Mouse (Mus musculus) CH12.LX (cell line): ENCODE data around the gene Exoc3l2. TPM values are rescaled to one million over a fixed set of nuclear protein-coding genes. Genes with fewer than 3 reads are reported as not detected.
A peak's percentile ranks its signal among the peaks of the same experiment; 100 is the strongest.

ENCODE experiments used
- DNase-seq: peaks from one replicate; pipeline ENCODE4 v3.0.0-alpha.2; 2013; ENCODE audit errors: extremely low read depth
- H3K27ac ChIP-seq: 2 replicates; pipeline ENCODE4 v1.5.1; 2012; ENCODE audit warnings: low read depth, mild to moderate bottlenecking, control low read depth, moderate library complexity; ENCODE audit not compliant: insufficient read depth
- H3K27me3 ChIP-seq: replicated peaks from 2 replicates; pipeline ENCODE3; 2012; ENCODE audit warnings: inconsistent platforms
- H3K36me3 ChIP-seq, 2 experiments: replicated peaks in 1 of 2; 2 replicates each; pipeline versions ENCODE3 to v1.6.1; 2012; ENCODE audit warnings: inconsistent platforms in 1 of 2, low read length in 1 of 2, mild to moderate bottlenecking in 1 of 2, mixed read lengths in 1 of 2, moderate library complexity in 1 of 2; ENCODE audit not compliant: control insufficient read depth in 1 of 2, insufficient read depth in 1 of 2
- H3K4me1 ChIP-seq, 2 experiments: 2 replicates each; pipeline ENCODE4 v1.6.1; 2012; ENCODE audit warnings: inconsistent platforms in 1 of 2, moderate library complexity in 1 of 2; ENCODE audit not compliant: insufficient read depth in 2 of 2, control insufficient read depth in 1 of 2
- H3K4me2 ChIP-seq: 2 replicates; pipeline ENCODE4 v1.6.1; 2012; ENCODE audit warnings: low read depth, mild to moderate bottlenecking, control low read depth; ENCODE audit not compliant: poor library complexity, insufficient read depth, severe bottlenecking
- H3K4me3 ChIP-seq, 3 experiments: fragments of 150-350 bp in 1 of 3; sonication (generic) in 1 of 3; replicated peaks in 1 of 3; 2 replicates each; pipeline versions ENCODE3 to v1.5.1; 2011 to 2012; ENCODE audit warnings: low read depth in 2 of 3, low read length in 2 of 3, mild to moderate bottlenecking in 2 of 3, moderate library complexity in 2 of 3, control low read depth in 1 of 3, improper control_type of control experiment in 1 of 3, inconsistent platforms in 1 of 3, mixed read lengths in 1 of 3; ENCODE audit not compliant: poor library complexity in 1 of 3
- H3K79me2 ChIP-seq: replicated peaks from 2 replicates; pipeline ENCODE4 v1.6.1; 2012; ENCODE audit warnings: mild to moderate bottlenecking, moderate library complexity; ENCODE audit not compliant: control insufficient read depth, poor library complexity, insufficient read depth, severe bottlenecking; ENCODE audit errors: extremely low read depth
- H3K9ac ChIP-seq: 2 replicates; pipeline ENCODE4 v1.6.1; 2012; ENCODE audit warnings: low read depth, mild to moderate bottlenecking, control low read depth, moderate library complexity; ENCODE audit not compliant: insufficient read depth
- H3K9me3 ChIP-seq: replicated peaks from 2 replicates; pipeline ENCODE3; 2012; ENCODE audit warnings: low read length, inconsistent platforms, mixed read lengths
- BHLHE40 ChIP-seq: IDR thresholded peaks from 2 replicates; pipeline ENCODE4 v1.6.1; 2011; ENCODE audit warnings: mild to moderate bottlenecking, low read depth, low read length, improper control_type of control experiment
- CTCF ChIP-seq, 2 experiments: IDR thresholded peaks in 1 of 2; conservative IDR thresholded peaks in 1 of 2; 2 replicates each; pipeline ENCODE4 v1.5.1; 2011 to 2012; ENCODE audit warnings: low read depth in 2 of 2, low read length in 2 of 2, improper control_type of control experiment in 1 of 2, inconsistent platforms in 1 of 2, mild to moderate bottlenecking in 1 of 2, moderate library complexity in 1 of 2
- E2F4 ChIP-seq: IDR thresholded peaks from 2 replicates; pipeline ENCODE4 v1.6.1; 2011; ENCODE audit warnings: low read depth, low read length, improper control_type of control experiment; ENCODE audit not compliant: insufficient replicate concordance
- EP300 ChIP-seq: IDR thresholded peaks from 2 replicates; pipeline ENCODE4 v1.6.1; 2011; ENCODE audit warnings: low read length, improper control_type of control experiment
- GABPA ChIP-seq: IDR thresholded peaks from 2 replicates; pipeline ENCODE4 v1.6.1; 2012; ENCODE audit warnings: low read depth, low read length, improper control_type of control experiment, inconsistent platforms; ENCODE audit not compliant: insufficient replicate concordance
- HCFC1 ChIP-seq: IDR thresholded peaks from 2 replicates; pipeline ENCODE4 v1.6.1; 2012; ENCODE audit warnings: low read depth, mild to moderate bottlenecking, inconsistent platforms, low read length, improper control_type of control experiment
- IRF4 ChIP-seq: IDR thresholded peaks from 2 replicates; pipeline ENCODE4 v1.6.1; 2014; ENCODE audit warnings: low read depth, mild to moderate bottlenecking, inconsistent platforms, low read length, improper control_type of control experiment
- KAT2A ChIP-seq: IDR thresholded peaks from 2 replicates; pipeline ENCODE4 v1.6.1; 2012; ENCODE audit warnings: low read length, improper control_type of control experiment, inconsistent platforms; ENCODE audit not compliant: insufficient replicate concordance
- MAFK ChIP-seq: IDR thresholded peaks from 2 replicates; pipeline ENCODE4 v1.6.1; 2011; ENCODE audit warnings: low read length, improper control_type of control experiment; ENCODE audit not compliant: insufficient replicate concordance
- MAX ChIP-seq: IDR thresholded peaks from 2 replicates; pipeline ENCODE4 v1.6.1; 2011; ENCODE audit warnings: low read length, improper control_type of control experiment
- MYC ChIP-seq: IDR thresholded peaks from 2 replicates; pipeline ENCODE4 v1.6.1; 2011; ENCODE audit warnings: low read depth, mild to moderate bottlenecking, improper control_type of control experiment, low read length
- NELFE ChIP-seq: IDR thresholded peaks from 2 replicates; pipeline ENCODE4 v1.6.1; 2011; ENCODE audit warnings: low read depth, low read length, improper control_type of control experiment
- PAX5 ChIP-seq: IDR thresholded peaks from 2 replicates; pipeline ENCODE4 v1.6.1; 2012; ENCODE audit warnings: low read length, inconsistent platforms, mixed read lengths
- RAD21 ChIP-seq: IDR thresholded peaks from 2 replicates; pipeline ENCODE4 v1.6.1; 2011; ENCODE audit warnings: low read depth, mild to moderate bottlenecking, low read length, improper control_type of control experiment, moderate library complexity
- RCOR1 ChIP-seq: conservative IDR thresholded peaks from 2 replicates; pipeline ENCODE4 v1.6.1; 2012; ENCODE audit warnings: low read depth, mild to moderate bottlenecking, inconsistent platforms, low read length, improper control_type of control experiment
- SMC3 ChIP-seq: IDR thresholded peaks from 2 replicates; pipeline ENCODE4 v1.6.1; 2011; ENCODE audit warnings: low read depth, low read length, improper control_type of control experiment
- TBP ChIP-seq: conservative IDR thresholded peaks from 2 replicates; pipeline ENCODE4 v1.6.1; 2011; ENCODE audit warnings: low read depth, low read length, improper control_type of control experiment
- TCF12 ChIP-seq: IDR thresholded peaks from 2 replicates; pipeline ENCODE4 v1.6.1; 2014; ENCODE audit warnings: low read depth, mild to moderate bottlenecking, inconsistent platforms, low read length, improper control_type of control experiment
- UBTF ChIP-seq: IDR thresholded peaks from 2 replicates; pipeline ENCODE4 v1.6.1; 2012; ENCODE audit warnings: low read depth, mild to moderate bottlenecking, inconsistent platforms, low read length, improper control_type of control experiment, moderate library complexity
- USF2 ChIP-seq: conservative IDR thresholded peaks from 2 replicates; pipeline ENCODE4 v1.6.1; 2011; ENCODE audit warnings: low read depth, low read length, improper control_type of control experiment
- ZC3H11A ChIP-seq: IDR thresholded peaks from 2 replicates; pipeline ENCODE4 v1.6.1; 2012; ENCODE audit warnings: low read depth, mild to moderate bottlenecking, inconsistent platforms, low read length, improper control_type of control experiment
- ZKSCAN1 ChIP-seq: IDR thresholded peaks from 2 replicates; pipeline ENCODE4 v1.6.1; 2012; ENCODE audit warnings: low read depth, inconsistent platforms, low read length, improper control_type of control experiment, borderline replicate concordance
- ZNF384 ChIP-seq: IDR thresholded peaks from 2 replicates; pipeline ENCODE4 v1.6.1; 2012; ENCODE audit warnings: low read depth, low read length, improper control_type of control experiment, inconsistent platforms
- dilution Hi-C: fragments of 300-500 bp; cut with MboI; formaldehyde crosslinking; loops from 2 replicates; pipeline ENCODE4 v1.14.3; 2020; ENCODE audit warnings: low sequenced_read_pairs; ENCODE audit not compliant: extremely low pct_unique_long_range_greater_than_20kb, extremely low pct_ligation_motif_present
- in situ Hi-C: fragments of 300-500 bp; cut with MboI; formaldehyde crosslinking; loops from 3 replicates; pipeline ENCODE4 v1.14.3; 2019; ENCODE audit warnings: low sequenced_read_pairs, low pct_ligation_motif_present, low pct_unique_long_range_greater_than_20kb, mixed read lengths
- polyA plus RNA-seq: library from polyadenylated mRNA; unstranded; fragments of >175 nt; gene quantifications from 2 replicates; pipeline ENCODE4 v1.2.1, GENCODE M21; 2012; ENCODE audit warnings: low read depth; ENCODE audit not compliant: insufficient read length
- total RNA-seq, 2 experiments: library from RNA; depleted of rRNA; stranded (reverse); fragments of 300-350 nt in 1 of 2; fragments of >200 nt in 1 of 2; gene quantifications; 2 replicates each; pipeline ENCODE4 v1.2.3; 2012 to 2014

Gene Exoc3l2
- total and polyA plus RNA-seq, 3 experiments: 0.08 TPM; not detected in 2

- H3K27me3 ChIP-seq: peaks cover 26% of the 10 kb centered on the region
- peaks cover 0 to 14% of the 10 kb centered on the region in 2 experiments for H3K36me3 ChIP-seq
- no peak overlapping the region for H3K4me2 ChIP-seq
- no peak overlapping the region for H3K4me3 ChIP-seq
- TF ChIP-seq GABPA (no peak), ZKSCAN1 (no peak), ZNF384 (no peak), TCF12 (no peak), UBTF (no peak), RCOR1 (no peak), BHLHE40 (no peak), PAX5 (no peak), E2F4 (no peak), TBP (no peak), MAX (no peak), NELFE (no peak), KAT2A (no peak)
- dilution Hi-C loops (no loop called here), in situ Hi-C loops (no loop called here)
- H3K27ac ChIP-seq: no peak overlapping the region
- H3K79me2 ChIP-seq: no peaks in the 10 kb centered on the region
- no peaks in the 10 kb centered on the region for H3K9me3 ChIP-seq
- no peak for DNase-seq
- H3K9ac ChIP-seq: no peak overlapping the region
- H3K4me1 ChIP-seq: peaks cover 5 to 27% of the 10 kb centered on the region in 2 experiments
These were observed 2.6 kb upstream of the Exoc3l2 start for GRCm38 (mm10) chr7:19460500-19460899.

- dilution Hi-C loops: no loop called here
- Histone ChIP-seq H3K9ac (no peak overlapping the region), H3K79me2 (no peaks in the 10 kb centered on the region), H3K4me1 (peaks cover 5 to 26% of the 10 kb centered on the region in 2 experiments), H3K4me2 (0 out of 2 replicates have a peak overlapping the region, but pooled peaks have one; percentile 35), H3K27ac (no peak overlapping the region), H3K9me3 (no peaks in the 10 kb centered on the region), H3K27me3 (peaks cover 35% of the 10 kb centered on the region), H3K36me3 (peaks cover 0 to 4% of the 10 kb centered on the region in 2 experiments), H3K4me3 (no peak overlapping the region)
- in situ Hi-C loops: no loop called here
- peak; percentile 80 for DNase-seq
- TF ChIP-seq ZNF384: no peak
- peak; percentile 87 to 98 for TF ChIP-seq CTCF (conservative IDR thresholded peaks at IDR 0.05 in 1 of 2, IDR thresholded peaks at IDR 0.05 in 1 of 2; ENCODE audit: low read depth in 2 of 2, low read length in 2 of 2)
- no peak for TF ChIP-seq ZC3H11A
- no peak for TF ChIP-seq TCF12
- no peak for TF ChIP-seq HCFC1
- TF ChIP-seq PAX5: no peak
- TF ChIP-seq EP300: peak; percentile 74
- TF ChIP-seq MAFK: 0 out of 2 replicates have a peak, but pooled peaks have one; percentile 17
- no peak for TF ChIP-seq UBTF
- TF ChIP-seq RAD21: peak; percentile 65
- peak; percentile 79 for TF ChIP-seq SMC3
- peak; percentile 86 for TF ChIP-seq IRF4
- TF ChIP-seq USF2: no peak
- TF ChIP-seq MYC: no peak
These were observed 1.6 kb upstream of the Exoc3l2 start for GRCm38 (mm10) chr7:19461488-19461887.
